In genomic region chr9:20877118-20878040, GRCm38 (mm10) we compare ENCODE assay signal across 8 mouse cellular contexts. TPM values are rescaled to one million over a fixed set of nuclear protein-coding genes. Genes with fewer than 3 reads are reported as not detected.
A peak's percentile ranks its signal among the peaks of the same experiment; 100 is the strongest.
DNase-seq lines count a peak whose midpoint lies in the region; ATAC-seq and TF ChIP-seq lines count a peak whose summit lies in the region.

No protein-coding gene starts in this region.

- peak; percentile 31 for DNase-seq in cerebellum, adult 8-10 months
- no peak for DNase-seq in cerebellum, postnatal 25 days
- no peak for DNase-seq in testis, postnatal 14 days (ENCODE audit: low spot score)
- no peak for DNase-seq in layer of hippocampus, adult 11-12 months (ENCODE audit: low spot score)
- DNase-seq in thymus, postnatal 25 days: no peak

- H3K27me3 ChIP-seq in testis, adult 2 months (ENCODE audit: control insufficient read depth, insufficient read depth, low read length): no peaks in the 10 kb centered on the region
- H3K27me3 ChIP-seq in liver, embryonic 12.5 days (replicated peaks): no peaks in the 10 kb centered on the region

- 35% methylated on average over 14 of the region's 14 CpGs for WGBS in liver, embryonic 12.5 days (ENCODE audit: insufficient replicate concordance)

- peaks cover 7% of the 10 kb centered on the region for H3K4me1 ChIP-seq in testis, adult 2 months (ENCODE audit: control insufficient read depth, insufficient read depth, low read length)
- H3K4me1 ChIP-seq in liver, embryonic 12.5 days: peaks cover 31% of the 10 kb centered on the region

- no peak for ATAC-seq in liver, embryonic 12.5 days
- no peak for ATAC-seq in frontal cortex, adult (ENCODE audit: low TSS enrichment)

- peak overlapping the region; percentile 71 for H3K4me3 ChIP-seq in testis, adult 2 months (ENCODE audit: control insufficient read depth, low read depth, low read length)
- H3K4me3 ChIP-seq in liver, embryonic 12.5 days: peak overlapping the region; percentile 60

- 0 out of 2 replicates have a peak overlapping the region, but pooled peaks have one; percentile 23 for H3K27ac ChIP-seq in testis, adult 2 months (ENCODE audit: control insufficient read depth, insufficient read depth, low read depth, low read length)
- peak overlapping the region; percentile 90 for H3K27ac ChIP-seq in liver, embryonic 12.5 days

- no peak for TF ChIP-seq CTCF in testis, adult 2 months (IDR thresholded peaks at IDR 0.05; ENCODE audit: control insufficient read depth, insufficient read depth, insufficient replicate concordance, low read depth, low read length)

- peak overlapping the region; percentile 92 for H3K4me2 ChIP-seq in liver, embryonic 12.5 days

- H3K9ac ChIP-seq in liver, embryonic 12.5 days: peak overlapping the region; percentile 82

- H3K9me3 ChIP-seq in liver, embryonic 12.5 days (replicated peaks): no peaks in the 10 kb centered on the region

- no peaks in the 10 kb centered on the region for H3K36me3 ChIP-seq in testis, adult 2 months (ENCODE audit: control insufficient read depth, insufficient read depth, low read length)
- H3K36me3 ChIP-seq in liver, embryonic 12.5 days: peaks cover 19% of the 10 kb centered on the region

- TF ChIP-seq POLR2A in testis, adult 2 months (IDR thresholded peaks at IDR 0.05; ENCODE audit: control insufficient read depth, low read depth, low read length): no peak

RNA-seq across cellular contexts. Expression of gene Angptl6, which starts 2.1 kb away (rescaled TPM):
- 0.88 and 1.1 TPM in 2 replicates for polyA plus RNA-seq in testis, adult 2 months (2012; rRNA removed)
- polyA plus RNA-seq in liver, embryonic 12.5 days (2016; fragmentation: Nextera tagmentation; extraction: Ambion mirVana): 10.5 and 11.3 TPM in 2 replicates

RNA-seq across cellular contexts. Expression of gene A230050P20Rik, which starts 8.9 kb away (rescaled TPM):
- 2.6 and 3.1 TPM in 2 replicates for polyA plus RNA-seq in testis, adult 2 months (2012; rRNA removed)
- 7.9 TPM in 2 replicates for polyA plus RNA-seq in liver, embryonic 12.5 days (2016; fragmentation: Nextera tagmentation; extraction: Ambion mirVana)

RNA-seq across cellular contexts. Expression of gene Ppan, which starts 10.6 kb away (rescaled TPM):
- 28.4 and 32.2 TPM in 2 replicates for polyA plus RNA-seq in testis, adult 2 months (2012; rRNA removed)
- polyA plus RNA-seq in liver, embryonic 12.5 days (2016; fragmentation: Nextera tagmentation; extraction: Ambion mirVana): 124 and 132 TPM in 2 replicates

RNA-seq across cellular contexts. Expression of gene Eif3g, which starts 21.0 kb away (rescaled TPM):
- polyA plus RNA-seq in testis, adult 2 months (2012; rRNA removed): 223 and 282 TPM in 2 replicates
- polyA plus RNA-seq in liver, embryonic 12.5 days (2016; fragmentation: Nextera tagmentation; extraction: Ambion mirVana): 303 and 313 TPM in 2 replicates

RNA-seq across cellular contexts. Expression of gene Rdh8, which starts 59.1 kb away (rescaled TPM):
- polyA plus RNA-seq in testis, adult 2 months (2012; rRNA removed): not detected in 2 replicates
- not detected in 2 replicates for polyA plus RNA-seq in liver, embryonic 12.5 days (2016; fragmentation: Nextera tagmentation; extraction: Ambion mirVana)
